Mouse (Mus musculus): ENCODE measurements at regions not wholly inside any gene's neighbourhood (a gene's known extent, or its start where the extent isn't known, plus 50 kb on each side); places are given as distances from the start of the nearest gene placed in this dataset.

DNA sequence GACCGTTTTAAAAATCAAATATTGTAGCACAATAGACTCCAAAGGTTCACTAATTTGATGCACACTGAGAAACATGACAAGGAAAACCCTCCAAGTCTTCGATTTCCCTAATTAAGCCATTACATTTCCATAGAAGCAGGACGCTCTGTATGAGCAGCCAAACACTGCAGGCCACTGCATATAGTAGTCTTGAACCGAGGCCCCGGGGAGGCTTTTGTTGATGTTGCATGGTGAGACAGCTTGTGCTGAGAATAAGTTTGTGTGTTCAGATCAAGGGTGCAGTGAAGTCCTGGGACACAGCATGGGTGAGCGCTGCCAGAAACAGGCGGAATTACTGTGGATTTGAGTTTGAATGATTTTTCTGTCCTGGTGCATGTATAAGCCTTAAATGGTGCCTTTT is 154.9 kb upstream of the Rtl1 start:
- no peak for TF ChIP-seq POLR2A (IDR thresholded peaks at IDR 0.05; ENCODE audit: borderline replicate concordance, control insufficient read depth, low read depth, low read length)
- TF ChIP-seq CTCF (IDR thresholded peaks at IDR 0.05; ENCODE audit: control insufficient read depth, insufficient read depth, low read length) = no peak

Measured in bone marrow, adult 2 months (tissue).